Mouse (Mus musculus) left cerebral cortex, adult 2 months (tissue): Measurements from ENCODE around the gene Polg2. TPM values are rescaled to one million over a fixed set of nuclear protein-coding genes. Genes with fewer than 3 reads are reported as not detected.

Source experiments
- DNase-seq, 2 experiments: peaks; one replicate each; pipeline ENCODE4 v3.0.0; 2021 to 2022; ENCODE audit warnings: low spot score in 2 of 2, mixed read lengths in 1 of 2; ENCODE audit errors: extremely low spot score in 1 of 2
- H3K27ac ChIP-seq: fragments of 200-600 bp; 2 replicates; pipeline ENCODE4 v1.8.1; 2022
- H3K4me3 ChIP-seq: fragments of 200-600 bp; 2 replicates; pipeline ENCODE4 v1.8.1; 2022
- CTCF ChIP-seq: fragments of 200-600 bp; IDR thresholded peaks from 2 replicates; pipeline ENCODE4 v1.8.1; 2022; ENCODE audit warnings: antibody characterized with exemption, mild to moderate bottlenecking, moderate library complexity
- intact Hi-C: fragments of 180-260 bp; cut with DNase I; formaldehyde crosslinking; loops from one replicate; pipeline ENCODE4 v1.15.1; 2025
- long read RNA-seq, 2 experiments: library from polyadenylated mRNA; stranded (forward); transcript quantifications; one replicate each; pipeline ENCODE4 v2.0.0; 2021; ENCODE audit warnings: borderline mapping rate in 2 of 2
- total RNA-seq, 2 experiments: library from RNA; stranded (reverse); gene quantifications; 2 replicates each; pipeline ENCODE4 v1.2.3; 2021

Polg2 gene
- 1 to 10 TPM; 3.2 to 4.2 TPM for total RNA-seq
- long read RNA-seq, experiment 1, partial matches to known transcripts = 0 of 3 reads
- long read RNA-seq, experiment 1, other reads (novel, unspliced or antisense) = 2 of 3 reads
- long read RNA-seq, experiment 2, partial matches to known transcripts = 0 of 1 reads
- long read RNA-seq, experiment 2, other reads (novel, unspliced or antisense) = 1 of 1 reads

GRCm38 (mm10) chr11:106779388-106780088, at the start of gene Polg2:
TSS of gene Polg2 (minus strand) at chr11:106779537.
- no peak for TF ChIP-seq CTCF
- Histone ChIP-seq H3K4me3 (peak within 1 kb of the TSS; percentile 55), H3K27ac (peak within 1 kb of the TSS; percentile 86)
- DNase-seq = peak; percentile 89 to 90
- intact Hi-C loops = no loop called here

GRCm38 (mm10) chr11:106828079-106828478, 48.7 kb upstream of the Polg2 start:
- DNase-seq = no peak
- intact Hi-C loops = no loop called here
- Histone ChIP-seq H3K27ac (no peak overlapping the region), H3K4me3 (no peak overlapping the region)
- no peak for TF ChIP-seq CTCF

GRCm38 (mm10) chr11:106824403-106824802, 45.1 kb upstream of the Polg2 start:
- Histone ChIP-seq H3K27ac (peak overlapping the region; percentile 7), H3K4me3 (no peak overlapping the region)
- DNase-seq = no peak
- no peak for TF ChIP-seq CTCF
- intact Hi-C loops = no loop called here

- H3K4me3 ChIP-seq = no peak overlapping the region
- no peak for DNase-seq
- intact Hi-C loops = loop anchor here (2.0 kb wide), 1 partner anchor 35 kb away; the partner anchor contains the start of genes Cep95 and Ddx5
Observed at GRCm38 (mm10) chr11:106823741-106824140, 44.4 kb upstream of the Polg2 start.

GRCm38 (mm10) chr11:106822911-106823310, 43.6 kb upstream of the Polg2 start:
- TF ChIP-seq CTCF = no peak
- H3K27ac ChIP-seq = peak overlapping the region; percentile 72
- peak; percentile 44 to 47 for DNase-seq
- no peak overlapping the region for H3K4me3 ChIP-seq
- intact Hi-C loops = loop anchor here (2.0 kb wide), 1 partner anchor 34 kb away; the partner anchor contains the start of genes Cep95 and Ddx5

More at GRCm38 (mm10) chr11:106823741-106824140, 44.4 kb upstream of the Polg2 start:
- peak overlapping the region; percentile 7 for H3K27ac ChIP-seq
- TF ChIP-seq CTCF = no peak

GRCm38 (mm10) chr11:106822491-106822890, 43.2 kb upstream of the Polg2 start:
- Histone ChIP-seq H3K4me3 (no peak overlapping the region), H3K27ac (peak overlapping the region; percentile 72)
- peak in 1 of 2 experiments; percentile 12 for DNase-seq
- intact Hi-C loops = loop anchor here (2.0 kb wide), 1 partner anchor 34 kb away; the partner anchor contains the start of genes Cep95 and Ddx5
- TF ChIP-seq CTCF = no peak

GRCm38 (mm10) chr11:106821397-106821796, 42.1 kb upstream of the Polg2 start:
- intact Hi-C loops = no loop called here
- H3K27ac ChIP-seq = peak overlapping the region; percentile 56; the same call in 1 of the 2 replicates
- DNase-seq = peak in 1 of 2 experiments; percentile 14

GRCm38 (mm10) chr11:106820972-106821371, 41.6 kb upstream of the Polg2 start:
- H3K4me3 ChIP-seq = no peak overlapping the region
- H3K27ac ChIP-seq = peak overlapping the region; percentile 56
- intact Hi-C loops = no loop called here
- no peak for TF ChIP-seq CTCF
- peak in 1 of 2 experiments; percentile 23 for DNase-seq

More at GRCm38 (mm10) chr11:106821397-106821796, 42.1 kb upstream of the Polg2 start:
- no peak overlapping the region for H3K4me3 ChIP-seq
- no peak for TF ChIP-seq CTCF

GRCm38 (mm10) chr11:106820252-106820651, 40.9 kb upstream of the Polg2 start:
- no peak overlapping the region for H3K4me3 ChIP-seq
- intact Hi-C loops = no loop called here
- no peak for TF ChIP-seq CTCF
- peak in 1 of 2 experiments; percentile 15 for DNase-seq
- peak overlapping the region; percentile 56 for H3K27ac ChIP-seq

GRCm38 (mm10) chr11:106819595-106819994, 40.3 kb upstream of the Polg2 start:
- Histone ChIP-seq H3K27ac (peak overlapping the region; percentile 78; the same call in 1 of the 2 replicates), H3K4me3 (no peak overlapping the region)
- intact Hi-C loops = no loop called here
- DNase-seq = peak in 1 of 2 experiments; percentile 13
- no peak for TF ChIP-seq CTCF

- no peak for TF ChIP-seq CTCF
- H3K4me3 ChIP-seq = no peak overlapping the region
- H3K27ac ChIP-seq = peak overlapping the region; percentile 78
- no peak for DNase-seq
- intact Hi-C loops = no loop called here
Observed at GRCm38 (mm10) chr11:106818341-106818740, 39.0 kb upstream of the Polg2 start.

GRCm38 (mm10) chr11:106817808-106818207, 38.5 kb upstream of the Polg2 start:
- no peak for DNase-seq
- TF ChIP-seq CTCF = no peak
- intact Hi-C loops = no loop called here
- H3K4me3 ChIP-seq = no peak overlapping the region
- H3K27ac ChIP-seq = peak overlapping the region; percentile 78
